Mouse (Mus musculus) inflammation-experienced regulatory T-cells (primary cell): ENCODE data around the gene St6gal2. TPM values are rescaled to one million over a fixed set of nuclear protein-coding genes. Genes with fewer than 3 reads are reported as not detected.

ENCODE experiments used
- polyA plus RNA-seq, 2 experiments: library from polyadenylated mRNA; unstranded; fragments of 100-300 nt; shearing (Covaris generic); gene quantifications; one replicate each; pipeline ENCODE4 v1.2.1; 2017

The St6gal2 gene
- polyA plus RNA-seq, result under 1 TPM; 0.06 to 0.61 TPM

GRCm38 (mm10) chr17:55445250-55446184, at the start of gene St6gal2:
Gene St6gal2 (plus strand): TSS chr17:55445382.

Other genes with a start within 250 kb of the St6gal2 start
- under 1 TPM in 1 of 2 experiments, not detected in 1; 0.23 TPM for gene Vmn2r118, start 179.8 kb downstream of the St6gal2 start, polyA plus RNA-seq